Mouse (Mus musculus): ENCODE measurements around the gene Mgat4d.
"Not testable (repeated sequence)": the region's sequence is repeated elsewhere in the genome, so short reads cannot be mapped to it uniquely, and the experiment has no call there.

Gene Mgat4d

GRCm38 (mm10) chr8:83348263-83348662 is at the start of gene Mgat4d:
Gene Mgat4d, plus strand, starts transcription at chr8:83348471.
- DNase-seq: no peak

GRCm38 (mm10) chr8:83300135-83300534 is 48.1 kb upstream of the Mgat4d start:
- no peak for DNase-seq

- DNase-seq: no peak
Observed at GRCm38 (mm10) chr8:83304946-83305345, 43.3 kb upstream of the Mgat4d start.

- no peak for DNase-seq
Observed at GRCm38 (mm10) chr8:83309836-83310235, 38.4 kb upstream of the Mgat4d start.

GRCm38 (mm10) chr8:83315084-83315483 is 33.2 kb upstream of the Mgat4d start:
- not testable (repeated sequence) for DNase-seq

GRCm38 (mm10) chr8:83315691-83316090 is 32.6 kb upstream of the Mgat4d start:
- DNase-seq: no peak

- no peak for DNase-seq
Observed at GRCm38 (mm10) chr8:83320543-83320942, 27.7 kb upstream of the Mgat4d start.

GRCm38 (mm10) chr8:83322374-83322773 is 25.9 kb upstream of the Mgat4d start:
- no peak for DNase-seq

- no peak for DNase-seq
Observed at GRCm38 (mm10) chr8:83323056-83323455, 25.2 kb upstream of the Mgat4d start.

- DNase-seq: no peak
Observed at GRCm38 (mm10) chr8:83327889-83328288, 20.4 kb upstream of the Mgat4d start.

GRCm38 (mm10) chr8:83331567-83331898 is 16.7 kb upstream of the Mgat4d start:
- peak; percentile 44 to 52 for DNase-seq

GRCm38 (mm10) chr8:83331899-83332697 is 16.2 kb upstream of the Mgat4d start, which contains the start of gene Elmod2:
Gene Elmod2, minus strand, starts transcription at chr8:83332486.
- peak; percentile 96 to 99 for DNase-seq

- no peak for DNase-seq
Observed at GRCm38 (mm10) chr8:83332864-83333263, 15.4 kb upstream of the Mgat4d start.

- no peak for DNase-seq
Observed at GRCm38 (mm10) chr8:83342076-83342475, 6.2 kb upstream of the Mgat4d start.

- peak in 1 of 2 experiments; percentile 9 for DNase-seq
Observed at GRCm38 (mm10) chr8:83342693-83343092, 5.6 kb upstream of the Mgat4d start.

- DNase-seq: no peak
Observed at GRCm38 (mm10) chr8:83351315-83351714, 3.0 kb downstream of the Mgat4d start.

- no peak for DNase-seq
Observed at GRCm38 (mm10) chr8:83363156-83363769, 15.0 kb downstream of the Mgat4d start.

GRCm38 (mm10) chr8:83377231-83377630 is 29.0 kb downstream of the Mgat4d start:
- DNase-seq: no peak

- no peak for DNase-seq
Observed at GRCm38 (mm10) chr8:83380141-83380540, 31.9 kb downstream of the Mgat4d start.

GRCm38 (mm10) chr8:83381016-83381415 is 32.7 kb downstream of the Mgat4d start:
- no peak for DNase-seq

GRCm38 (mm10) chr8:83382850-83383249 is 34.6 kb downstream of the Mgat4d start:
- DNase-seq: no peak

GRCm38 (mm10) chr8:83389316-83390005 is 41.2 kb downstream of the Mgat4d start, which contains the start of gene Clgn:
Gene Clgn, plus strand, starts transcription at chr8:83389867.
- DNase-seq: peak; percentile 83 to 91

- DNase-seq: peak in 1 of 2 experiments; percentile 18
Observed at GRCm38 (mm10) chr8:83390006-83390701, 41.9 kb downstream of the Mgat4d start.

Measured in cerebellum, adult 18-20 months (tissue).